Mouse (Mus musculus) cortical plate, adult 2 months (tissue): ENCODE measurements around the gene Slc5a6. TPM values are rescaled to one million over a fixed set of nuclear protein-coding genes. Genes with fewer than 3 reads are reported as not detected.

Experiments
- H3K27ac ChIP-seq: fragments of 200-500 bp; 2 replicates; pipeline ENCODE4 v1.5.1; 2012; ENCODE audit warnings: low read length, control low read depth, inconsistent platforms; ENCODE audit not compliant: insufficient read depth
- H3K4me1 ChIP-seq: fragments of 200-500 bp; 2 replicates; pipeline ENCODE4 v1.6.1; 2011; ENCODE audit warnings: low read length; ENCODE audit not compliant: control insufficient read depth, insufficient read depth
- H3K4me3 ChIP-seq: fragments of 200-500 bp; 2 replicates; pipeline ENCODE4 v1.5.1; 2011; ENCODE audit warnings: mild to moderate bottlenecking, low read length, control low read depth; ENCODE audit not compliant: insufficient read depth
- CTCF ChIP-seq: fragments of 200-500 bp; IDR thresholded peaks from 2 replicates; pipeline ENCODE4 v1.5.1; 2011; ENCODE audit warnings: mild to moderate bottlenecking, control low read depth, low read length; ENCODE audit not compliant: insufficient read depth; ENCODE audit errors: extremely low read depth
- POLR2A ChIP-seq: fragments of 200-500 bp; IDR thresholded peaks from 2 replicates; pipeline ENCODE4 v1.6.1; 2011; ENCODE audit warnings: mild to moderate bottlenecking, low read length, control low read depth; ENCODE audit not compliant: insufficient read depth; ENCODE audit errors: extremely low read depth
- polyA plus RNA-seq: library from polyadenylated mRNA; depleted of rRNA; stranded (reverse); fragments of >200 nt; gene quantifications from 2 replicates; pipeline ENCODE4 v1.2.3, GENCODE M21; 2012; rRNA removed

Gene Slc5a6
- polyA plus RNA-seq, 1 experiment, result 34.9 TPM

- Histone ChIP-seq H3K4me3 (no peak overlapping the region), H3K27ac (no peak overlapping the region), H3K4me1 (no peaks in the 10 kb centered on the region)
- TF ChIP-seq POLR2A (no peak), CTCF (peak; percentile 80)
Observed at GRCm38 (mm10) chr5:31004184-31004583, 44.5 kb downstream of the Slc5a6 start.

GRCm38 (mm10) chr5:31001560-31001959 lies 47.2 kb downstream of the Slc5a6 start:
- 0 out of 2 replicates have a peak, but pooled peaks have one; percentile 5 for TF ChIP-seq CTCF
- TF ChIP-seq POLR2A, result no peak
- H3K4me1 ChIP-seq, result no peaks in the 10 kb centered on the region
- H3K4me3 ChIP-seq, result no peak overlapping the region
- no peak overlapping the region for H3K27ac ChIP-seq

GRCm38 (mm10) chr5:31000993-31001392 lies 47.7 kb downstream of the Slc5a6 start:
- Histone ChIP-seq H3K4me3 (no peak overlapping the region), H3K4me1 (no peaks in the 10 kb centered on the region), H3K27ac (no peak overlapping the region)
- TF ChIP-seq CTCF (no peak), POLR2A (no peak)

- TF ChIP-seq POLR2A, result no peak
- TF ChIP-seq CTCF, result no peak
- H3K27ac ChIP-seq, result no peak overlapping the region
- H3K4me3 ChIP-seq, result no peak overlapping the region
- peaks cover 2% of the 10 kb centered on the region; the same call in 1 of the 2 replicates for H3K4me1 ChIP-seq
Observed at GRCm38 (mm10) chr5:31000122-31000521, 48.6 kb downstream of the Slc5a6 start.

GRCm38 (mm10) chr5:30999324-30999723 lies 49.4 kb downstream of the Slc5a6 start:
- TF ChIP-seq CTCF, result no peak
- TF ChIP-seq POLR2A, result no peak
- H3K27ac ChIP-seq, result no peak overlapping the region
- H3K4me1 ChIP-seq, result peaks cover 5% of the 10 kb centered on the region
- no peak overlapping the region for H3K4me3 ChIP-seq

- no peak overlapping the region for H3K27ac ChIP-seq
- peaks cover 9% of the 10 kb centered on the region for H3K4me1 ChIP-seq
- TF ChIP-seq POLR2A (no peak), CTCF (peak; percentile 67)
- H3K4me3 ChIP-seq, result no peak overlapping the region
Observed at GRCm38 (mm10) chr5:30998306-30998705, 50.4 kb downstream of the Slc5a6 start.

GRCm38 (mm10) chr5:30994910-30995635 lies 53.7 kb downstream of the Slc5a6 start:
- no peak overlapping the region for H3K27ac ChIP-seq
- peaks cover 11% of the 10 kb centered on the region for H3K4me1 ChIP-seq
- H3K4me3 ChIP-seq, result no peak overlapping the region
- TF ChIP-seq CTCF (no peak), POLR2A (no peak)

GRCm38 (mm10) chr5:30994074-30994473 lies 54.6 kb downstream of the Slc5a6 start:
- Histone ChIP-seq H3K4me1 (peaks cover 11% of the 10 kb centered on the region), H3K27ac (peak overlapping the region; percentile 76), H3K4me3 (no peak overlapping the region)
- TF ChIP-seq POLR2A (no peak), CTCF (no peak)

GRCm38 (mm10) chr5:30992980-30993676 lies 55.6 kb downstream of the Slc5a6 start:
- no peak overlapping the region for H3K4me3 ChIP-seq
- TF ChIP-seq CTCF (no peak), POLR2A (no peak)
- H3K27ac ChIP-seq, result no peak overlapping the region
- H3K4me1 ChIP-seq, result peaks cover 11% of the 10 kb centered on the region

Other genes with a start within 250 kb of the Slc5a6 start
- 268 and 302 TPM in 2 replicates for gene Mapre3, start 234.3 kb downstream of the Slc5a6 start, polyA plus RNA-seq
- 75.1 and 77.9 TPM in 2 replicates for gene Tmem214, start 180.9 kb downstream of the Slc5a6 start, polyA plus RNA-seq
- 15.7 and 17.0 TPM in 2 replicates for gene Agbl5, start 160.2 kb downstream of the Slc5a6 start, polyA plus RNA-seq
- gene Ost4, start 141.1 kb downstream of the Slc5a6 start, polyA plus RNA-seq, result 150 and 171 TPM in 2 replicates
- gene Emilin1, start 135.5 kb downstream of the Slc5a6 start, polyA plus RNA-seq, result 2.7 and 3.1 TPM in 2 replicates
- 24.9 and 29.0 TPM in 2 replicates for gene Khk, start 127.5 kb downstream of the Slc5a6 start, polyA plus RNA-seq
- gene Cgref1, start 103.3 kb downstream of the Slc5a6 start, polyA plus RNA-seq, result 25.2 and 26.3 TPM in 2 replicates
- gene Preb, start 88.6 kb downstream of the Slc5a6 start, polyA plus RNA-seq, result 183 and 209 TPM in 2 replicates
- gene Tcf23, start 80.3 kb downstream of the Slc5a6 start, polyA plus RNA-seq, result 0.23 and 0.30 TPM in 2 replicates
- 186 and 189 TPM in 2 replicates for gene Atraid, start 612 bp downstream of the Slc5a6 start, polyA plus RNA-seq
- 13.4 and 14.1 TPM in 2 replicates for gene Cad, start 5.9 kb upstream of the Slc5a6 start, polyA plus RNA-seq
- gene Dnajc5g, start 57.4 kb upstream of the Slc5a6 start, polyA plus RNA-seq, result not detected in 2 replicates
- gene Slc30a3, start 59.3 kb upstream of the Slc5a6 start, polyA plus RNA-seq, result 185 and 189 TPM in 2 replicates
- gene Trim54, start 67.8 kb upstream of the Slc5a6 start, polyA plus RNA-seq, result 0.21 TPM in 1 of 2 replicates, not detected in the other
- 0.91 and 0.92 TPM in 2 replicates for gene Ucn, start 89.9 kb upstream of the Slc5a6 start, polyA plus RNA-seq
- 96.7 and 102 TPM in 2 replicates for gene Mpv17, start 105.3 kb upstream of the Slc5a6 start, polyA plus RNA-seq
- gene Gm29609, start 131.0 kb upstream of the Slc5a6 start, polyA plus RNA-seq, result 2.8 and 3.4 TPM in 2 replicates
- 86.8 and 92.3 TPM in 2 replicates for gene Gtf3c2, start 131.2 kb upstream of the Slc5a6 start, polyA plus RNA-seq
- 87.6 and 90.6 TPM in 2 replicates for gene Snx17, start 144.3 kb upstream of the Slc5a6 start, polyA plus RNA-seq
- 62.7 and 66.2 TPM in 2 replicates for gene Eif2b4, start 144.5 kb upstream of the Slc5a6 start, polyA plus RNA-seq
- gene Zfp513, start 153.4 kb upstream of the Slc5a6 start, polyA plus RNA-seq, result 38.1 and 42.1 TPM in 2 replicates
- gene Ppm1g, start 171.8 kb upstream of the Slc5a6 start, polyA plus RNA-seq, result 79.8 and 82.8 TPM in 2 replicates
- 105 and 108 TPM in 2 replicates for gene Nrbp1, start 191.9 kb upstream of the Slc5a6 start, polyA plus RNA-seq
- not detected in 2 replicates for gene Gm9970, start 192.3 kb upstream of the Slc5a6 start, polyA plus RNA-seq
- 3.9 and 4.0 TPM in 2 replicates for gene Krtcap3, start 202.8 kb upstream of the Slc5a6 start, polyA plus RNA-seq
- 75.1 and 80.4 TPM in 2 replicates for gene Ift172, start 242.2 kb upstream of the Slc5a6 start, polyA plus RNA-seq
- gene Fndc4, start 247.2 kb upstream of the Slc5a6 start, polyA plus RNA-seq, result 172 and 184 TPM in 2 replicates
- gene Gckr, start 248.5 kb upstream of the Slc5a6 start, polyA plus RNA-seq, result 0.53 and 0.98 TPM in 2 replicates